Mouse (Mus musculus): ENCODE data around the gene Cped1.

- no peak for TF ChIP-seq POLR2A (IDR thresholded peaks at IDR 0.05; ENCODE audit: insufficient read length, low read depth)
- TF ChIP-seq MYOD1 (IDR thresholded peaks at IDR 0.05; ENCODE audit: control insufficient read depth in 1 of 3, insufficient read length in 2 of 3, low read depth in 2 of 3), result no peak
- TF ChIP-seq TCF12 (IDR thresholded peaks at IDR 0.05; ENCODE audit: insufficient read depth, poor library complexity, severe bottlenecking), result no peak
- TF ChIP-seq TCF3 (IDR thresholded peaks at IDR 0.05; ENCODE audit: insufficient read length, low read depth), result no peak
Measured at GRCm38 (mm10) chr6:21950676-21951075, 35.0 kb upstream of the Cped1 start.
